ENCODE assay signal across 8 mouse cellular contexts in the genomic region with DNA sequence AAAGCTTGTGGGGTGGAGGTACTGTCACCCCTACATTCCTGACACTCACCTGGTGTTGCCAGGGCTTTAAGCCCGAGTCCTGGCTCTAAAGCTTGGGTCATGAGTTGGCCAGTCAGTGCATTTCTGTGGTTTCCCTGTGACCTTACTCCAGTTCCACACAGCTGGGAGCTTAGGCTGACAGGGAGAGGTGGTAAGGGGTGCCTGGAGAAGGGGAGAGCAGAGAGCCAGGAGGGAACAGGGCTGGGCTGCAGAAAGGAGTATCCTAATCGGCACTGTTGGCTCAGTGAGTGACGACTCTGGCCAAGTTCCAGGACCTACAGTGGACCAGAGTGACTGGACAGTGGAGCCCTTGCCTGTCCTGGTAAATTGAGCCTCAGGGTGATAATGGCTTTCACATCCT. TPM values are rescaled to one million over a fixed set of nuclear protein-coding genes. Genes with fewer than 3 reads are reported as not detected.
DNase-seq lines count a peak whose midpoint lies in the region; ATAC-seq lines count a peak whose summit lies in the region.

No protein-coding gene starts in this region.

- no peak for ATAC-seq in neural tube, embryonic 11.5 days (ENCODE audit: insufficient read depth, low FRiP score, low TSS enrichment)
- no peak for ATAC-seq in embryonic facial prominence, embryonic 13.5 days (ENCODE audit: insufficient number of reproducible peaks, insufficient read depth, low FRiP score, low TSS enrichment, low read depth)
- ATAC-seq in heart, embryonic 16.5 days (replicated peaks; ENCODE audit: extremely low read depth, insufficient read depth, low FRiP score): peak; percentile 11; the same call in 1 of the 2 replicates
- no peak for ATAC-seq in megakaryocyte-erythroid progenitor cell, adult 5-6 weeks (replicated peaks; ENCODE audit: low FRiP score, low TSS enrichment, poor library complexity, severe bottlenecking)

- peak overlapping the region; percentile 18 for H3K9ac ChIP-seq in neural tube, embryonic 11.5 days (ENCODE audit: low read length)
- H3K9ac ChIP-seq in embryonic facial prominence, embryonic 13.5 days: peak overlapping the region; percentile 75; the same call in 1 of the 2 replicates
- peak overlapping the region; percentile 61 for H3K9ac ChIP-seq in heart, embryonic 16.5 days (ENCODE audit: low read length)

- no peaks in the 10 kb centered on the region; the same call in 1 of the 2 replicates for H3K4me1 ChIP-seq in neural tube, embryonic 11.5 days (ENCODE audit: control insufficient read depth, insufficient read depth, low read length)
- H3K4me1 ChIP-seq in embryonic facial prominence, embryonic 13.5 days: peaks cover 21% of the 10 kb centered on the region
- peaks cover 22% of the 10 kb centered on the region for H3K4me1 ChIP-seq in heart, embryonic 16.5 days (ENCODE audit: control insufficient read depth, insufficient read depth, low read length)

- no peak for DNase-seq in neural tube, embryonic 11.5 days (ENCODE audit: low spot score)
- DNase-seq in neural tube, embryonic 10.5 days (ENCODE audit: extremely low spot score, low spot score): no peak
- peak; percentile 55 to 79 for DNase-seq in kidney, postnatal 36 days
- DNase-seq in naive thymus-derived CD4-positive, alpha-beta T cell, adult 2 months (ENCODE audit: low read depth): peak; percentile 6
- DNase-seq in layer of hippocampus, postnatal 10 days (ENCODE audit: low spot score in 2 of 2): no peak

- H3K36me3 ChIP-seq in neural tube, embryonic 11.5 days (ENCODE audit: control insufficient read depth, insufficient read depth, low read length): no peaks in the 10 kb centered on the region
- H3K36me3 ChIP-seq in embryonic facial prominence, embryonic 13.5 days: peaks cover 6% of the 10 kb centered on the region; the same call in 1 of the 2 replicates
- peaks cover 5% of the 10 kb centered on the region; the same call in 1 of the 2 replicates for H3K36me3 ChIP-seq in heart, embryonic 16.5 days (ENCODE audit: control insufficient read depth, insufficient read depth)

- H3K27ac ChIP-seq in neural tube, embryonic 11.5 days (ENCODE audit: low read depth, low read length): no peak overlapping the region
- H3K27ac ChIP-seq in embryonic facial prominence, embryonic 13.5 days: peak overlapping the region; percentile 76
- peak overlapping the region; percentile 88 for H3K27ac ChIP-seq in heart, embryonic 16.5 days (ENCODE audit: low read length)

- no peaks in the 10 kb centered on the region for H3K9me3 ChIP-seq in neural tube, embryonic 11.5 days (ENCODE audit: control insufficient read depth, low read length)
- no peaks in the 10 kb centered on the region for H3K9me3 ChIP-seq in embryonic facial prominence, embryonic 13.5 days
- no peaks in the 10 kb centered on the region for H3K9me3 ChIP-seq in heart, embryonic 16.5 days (replicated peaks; ENCODE audit: control insufficient read depth, low read length)

- 63% methylated on average over 3 of the region's 3 CpGs for WGBS in neural tube, embryonic 11.5 days
- 27% methylated on average over 3 of the region's 3 CpGs for WGBS in embryonic facial prominence, embryonic 13.5 days
- WGBS in heart, embryonic 16.5 days: 18% methylated on average over 3 of the region's 3 CpGs

- no peak overlapping the region for H3K4me3 ChIP-seq in neural tube, embryonic 11.5 days (ENCODE audit: low read depth, low read length)
- H3K4me3 ChIP-seq in embryonic facial prominence, embryonic 13.5 days: peak overlapping the region; percentile 68; the same call in 1 of the 2 replicates
- H3K4me3 ChIP-seq in heart, embryonic 16.5 days (ENCODE audit: low read length): peak overlapping the region; percentile 28

- no peak overlapping the region for H3K4me2 ChIP-seq in neural tube, embryonic 11.5 days (ENCODE audit: low read depth)
- peak overlapping the region; percentile 79 for H3K4me2 ChIP-seq in embryonic facial prominence, embryonic 13.5 days
- peak overlapping the region; percentile 79 for H3K4me2 ChIP-seq in heart, embryonic 16.5 days (ENCODE audit: low read depth, low read length)

- H3K27me3 ChIP-seq in neural tube, embryonic 11.5 days (ENCODE audit: control insufficient read depth, insufficient read depth, low read length): no peaks in the 10 kb centered on the region
- H3K27me3 ChIP-seq in embryonic facial prominence, embryonic 13.5 days: no peaks in the 10 kb centered on the region
- H3K27me3 ChIP-seq in heart, embryonic 16.5 days (ENCODE audit: control insufficient read depth, insufficient read depth, low read length): no peaks in the 10 kb centered on the region

RNA-seq across cellular contexts. Expression of a gene that starts 1.9 kb away (rescaled TPM):
- 8.2 and 9.7 TPM in 2 replicates for polyA plus RNA-seq in neural tube, embryonic 11.5 days (2014; fragmentation: Nextera tagmentation; extraction: Ambion mirVana)
- 17.4 and 18.9 TPM in 2 replicates for polyA plus RNA-seq in embryonic facial prominence, embryonic 13.5 days (2015; fragmentation: Nextera tagmentation; extraction: Ambion mirVana)
- polyA plus RNA-seq in heart, embryonic 16.5 days (2015; fragmentation: Nextera tagmentation; extraction: Ambion mirVana): 20.1 and 23.0 TPM in 2 replicates
- total RNA-seq in layer of hippocampus, postnatal 10 days (2021): 10 to 100 TPM; 14.7 to 15.5 TPM
- total RNA-seq in megakaryocyte-erythroid progenitor cell, adult 5-6 weeks (2014; fragmentation: Nextera tagmentation): 0.77 and 2.3 TPM in 2 replicates
- not detected in 2 replicates for total RNA-seq in megakaryocyte-erythroid progenitor cell, adult 5-6 weeks (2017)

RNA-seq across cellular contexts. Expression of a gene that starts 44.1 kb away (rescaled TPM):
- polyA plus RNA-seq in neural tube, embryonic 11.5 days (2014; fragmentation: Nextera tagmentation; extraction: Ambion mirVana): 14.1 and 14.3 TPM in 2 replicates
- 18.8 and 20.0 TPM in 2 replicates for polyA plus RNA-seq in embryonic facial prominence, embryonic 13.5 days (2015; fragmentation: Nextera tagmentation; extraction: Ambion mirVana)
- polyA plus RNA-seq in heart, embryonic 16.5 days (2015; fragmentation: Nextera tagmentation; extraction: Ambion mirVana): 13.1 and 15.0 TPM in 2 replicates
- 10 to 100 TPM; 11.0 TPM for total RNA-seq in layer of hippocampus, postnatal 10 days (2021)
- 14.8 and 15.6 TPM in 2 replicates for total RNA-seq in megakaryocyte-erythroid progenitor cell, adult 5-6 weeks (2014; fragmentation: Nextera tagmentation)
- total RNA-seq in megakaryocyte-erythroid progenitor cell, adult 5-6 weeks (2017): 28.9 and 33.4 TPM in 2 replicates

Comparison
In these comparisons a context has a peak if more than half of its experiments do, and no peak if none do; other contexts are left out.
1. DNase-seq: peak in kidney, postnatal 36 days (2 of 2) and naive thymus-derived CD4-positive, alpha-beta T cell, adult 2 months (single experiment); none in neural tube, embryonic 11.5 days (single experiment), neural tube, embryonic 10.5 days (single experiment) and layer of hippocampus, postnatal 10 days (0 of 2).
2. H3K9ac ChIP-seq: peak in every context shown above with its lines; median percentile 75 in embryonic facial prominence, embryonic 13.5 days; 61 in heart, embryonic 16.5 days; 18 in neural tube, embryonic 11.5 days.